Mouse (Mus musculus): ENCODE data around the gene Asphd2. TPM values are rescaled to one million over a fixed set of nuclear protein-coding genes. Genes with fewer than 3 reads are reported as not detected.
A peak's percentile ranks its signal among the peaks of the same experiment; 100 is the strongest.

Gene Asphd2
- total and polyA plus RNA-seq, 2 experiments, result not detected

DNA sequence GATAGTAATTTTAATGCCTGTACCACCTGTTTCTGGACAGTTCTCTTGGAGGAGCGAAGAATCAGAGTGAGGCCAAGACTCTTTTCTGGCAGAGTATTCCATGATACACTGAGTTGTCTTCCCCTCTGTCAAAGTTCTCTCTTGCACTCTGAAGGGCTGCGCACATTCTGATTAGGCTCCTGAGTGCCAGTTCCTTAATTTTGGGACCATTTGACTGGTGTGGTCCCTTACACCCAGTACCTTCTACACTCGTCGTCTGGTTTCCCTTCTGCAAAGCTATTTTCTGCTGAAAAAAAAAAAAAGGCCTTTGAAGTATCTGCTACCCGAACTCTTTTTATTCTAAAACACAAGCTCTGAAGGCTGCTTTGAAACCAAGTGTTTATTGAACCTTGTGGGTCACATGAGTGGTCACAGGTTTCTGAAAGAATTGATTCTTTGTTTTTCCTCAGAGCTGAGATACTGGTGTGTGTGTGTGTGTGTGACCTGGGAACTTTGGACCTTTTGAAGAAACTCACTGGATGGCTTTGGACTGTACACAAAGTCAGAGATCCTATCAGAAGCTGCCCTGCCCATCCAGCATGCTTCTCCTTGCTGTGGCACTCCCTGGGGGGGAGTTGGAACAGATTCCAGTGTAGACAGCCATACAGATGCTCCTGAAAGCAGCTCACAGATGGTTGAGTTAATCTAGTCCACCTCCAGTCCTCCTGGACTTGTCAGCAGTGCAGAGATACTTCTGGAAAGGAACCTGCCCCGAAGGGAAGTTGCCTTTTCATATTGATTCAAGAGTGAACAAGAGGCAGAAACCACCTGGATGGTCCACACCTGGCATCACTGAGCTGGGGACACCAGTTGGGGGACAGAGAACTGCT lies 50.3 kb downstream of the Asphd2 start:
- Histone ChIP-seq H3K4me3 (ENCODE audit: insufficient read depth, low read depth, low read length) (no peak overlapping the region), H3K4me1 (ENCODE audit: control insufficient read depth, insufficient read depth, low read length) (peaks cover 12% of the 10 kb centered on the region), H3K27me3 (ENCODE audit: control insufficient read depth, insufficient read depth, low read length) (no peaks in the 10 kb centered on the region), H3K27ac (replicated peaks; ENCODE audit: insufficient read depth, low read depth, low read length) (peak overlapping the region; percentile 86), H3K9ac (ENCODE audit: low read depth, low read length) (peak overlapping the region; percentile 32), H3K79me2 (ENCODE audit: control insufficient read depth, insufficient read depth, low read length) (no peaks in the 10 kb centered on the region), H3K36me3 (ENCODE audit: control insufficient read depth, insufficient read depth, low read length) (peaks cover 2% of the 10 kb centered on the region; the same call in 1 of the 2 replicates)
- 41% methylated on average over 6 of the region's 6 CpGs for WGBS
- TF ChIP-seq CTCF (IDR thresholded peaks at IDR 0.05; ENCODE audit: low read depth, low read length), result no peak
- TF ChIP-seq POLR2A (IDR thresholded peaks at IDR 0.05; ENCODE audit: extremely low read depth, insufficient read depth, low read length), result no peak
- peak; percentile 87 for DNase-seq (ENCODE audit: extremely low read depth, low read depth, low spot score)

DNA sequence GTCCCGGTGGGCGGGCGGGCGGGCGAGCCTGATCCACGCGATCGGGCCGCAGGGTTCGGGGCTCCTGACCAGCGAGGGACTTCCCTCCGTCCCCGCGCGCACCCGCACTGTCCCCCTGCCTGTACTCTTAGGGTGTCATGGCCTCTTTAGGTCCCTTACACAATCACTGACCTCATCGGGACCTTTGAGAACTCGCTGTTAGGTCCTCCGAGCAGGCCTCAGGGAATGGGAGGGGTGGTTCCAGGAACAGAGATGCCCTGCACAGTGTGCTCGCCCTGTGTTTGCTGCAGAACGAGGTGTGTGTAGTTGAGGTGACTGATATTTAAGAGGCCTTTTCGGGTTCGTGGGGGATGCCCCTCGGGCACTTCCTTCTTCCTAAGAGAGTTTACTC lies 51.5 kb downstream of the Asphd2 start:
- Histone ChIP-seq H3K79me2 (ENCODE audit: control insufficient read depth, insufficient read depth, low read length) (no peaks in the 10 kb centered on the region), H3K27ac (replicated peaks; ENCODE audit: insufficient read depth, low read depth, low read length) (peak overlapping the region; percentile 86), H3K27me3 (ENCODE audit: control insufficient read depth, insufficient read depth, low read length) (no peaks in the 10 kb centered on the region), H3K4me1 (ENCODE audit: control insufficient read depth, insufficient read depth, low read length) (peaks cover 12% of the 10 kb centered on the region), H3K4me3 (ENCODE audit: insufficient read depth, low read depth, low read length) (peak overlapping the region; percentile 78), H3K36me3 (ENCODE audit: control insufficient read depth, insufficient read depth, low read length) (peaks cover 2% of the 10 kb centered on the region; the same call in 1 of the 2 replicates), H3K9ac (ENCODE audit: low read depth, low read length) (peak overlapping the region; percentile 84)
- peak; percentile 53 for DNase-seq (ENCODE audit: extremely low read depth, low read depth, low spot score)
- under 1% methylated on average over 24 of the region's 24 CpGs for WGBS
- no peak for TF ChIP-seq POLR2A (IDR thresholded peaks at IDR 0.05; ENCODE audit: extremely low read depth, insufficient read depth, low read length)
- no peak for TF ChIP-seq CTCF (IDR thresholded peaks at IDR 0.05; ENCODE audit: low read depth, low read length)

DNA sequence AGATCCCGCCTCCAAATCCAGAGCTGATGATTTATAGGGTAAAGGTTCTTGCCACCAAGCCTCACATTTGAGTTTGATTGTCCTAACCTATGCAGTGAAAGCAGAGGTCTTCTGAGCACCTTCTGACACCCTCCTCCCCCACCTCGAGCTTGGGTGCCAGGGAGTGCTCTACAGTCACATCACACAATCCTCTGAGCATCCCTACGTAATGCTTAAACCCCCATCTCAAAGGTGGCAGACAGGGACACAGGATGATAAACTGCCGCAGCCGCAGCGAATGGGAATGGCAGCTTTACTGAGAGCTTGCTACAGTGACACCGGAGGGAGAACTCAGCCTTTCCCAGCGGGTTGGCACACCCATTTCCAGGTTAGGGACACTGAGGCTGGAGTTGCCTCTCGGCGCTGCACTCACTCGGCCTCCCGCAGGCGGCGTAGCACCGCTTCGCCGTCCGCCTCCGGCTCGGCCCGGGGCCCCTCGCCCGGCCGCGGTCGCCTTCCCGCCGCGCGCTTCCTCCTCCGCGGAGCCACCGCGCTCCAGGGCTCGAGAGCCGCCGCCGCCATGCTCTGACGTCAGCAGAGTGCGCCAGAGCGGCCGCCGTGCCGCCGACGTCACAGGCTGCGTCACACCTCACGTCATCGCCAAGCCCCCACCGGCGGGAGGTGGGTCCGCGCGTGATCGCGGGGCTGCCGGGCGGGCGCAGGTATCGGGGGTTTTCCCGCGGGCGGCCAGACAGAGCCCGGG lies 52.0 kb downstream of the Asphd2 start, which contains the start of the genes Srrd and Hps4:
TSS of gene Srrd (minus strand) at position 578 of the 742 bp plus-strand sequence.
TSS of gene Hps4 (plus strand) at position 621 of the 742 bp plus-strand sequence.
- TF ChIP-seq POLR2A (IDR thresholded peaks at IDR 0.05; ENCODE audit: extremely low read depth, insufficient read depth, low read length), result peak; percentile 39; the same call in 1 of the 2 replicates
- TF ChIP-seq CTCF (IDR thresholded peaks at IDR 0.05; ENCODE audit: low read depth, low read length), result no peak
- Histone ChIP-seq H3K36me3 (ENCODE audit: control insufficient read depth, insufficient read depth, low read length) (no peaks in the 10 kb centered on the region; the same call in 1 of the 2 replicates), H3K27ac (replicated peaks; ENCODE audit: insufficient read depth, low read depth, low read length) (peak within 1 kb of the TSS; percentile 86), H3K27me3 (ENCODE audit: control insufficient read depth, insufficient read depth, low read length) (no peaks in the 10 kb centered on the region), H3K4me3 (ENCODE audit: insufficient read depth, low read depth, low read length) (peak within 1 kb of the TSS; percentile 78), H3K4me1 (ENCODE audit: control insufficient read depth, insufficient read depth, low read length) (peaks cover 12% of the 10 kb centered on the region), H3K79me2 (ENCODE audit: control insufficient read depth, insufficient read depth, low read length) (no peaks in the 10 kb centered on the region), H3K9ac (ENCODE audit: low read depth, low read length) (peak within 1 kb of the TSS; percentile 84)
- 2% methylated on average over 64 of the region's 64 CpGs for WGBS
- DNase-seq (ENCODE audit: extremely low read depth, low read depth, low spot score), result no peak

DNA sequence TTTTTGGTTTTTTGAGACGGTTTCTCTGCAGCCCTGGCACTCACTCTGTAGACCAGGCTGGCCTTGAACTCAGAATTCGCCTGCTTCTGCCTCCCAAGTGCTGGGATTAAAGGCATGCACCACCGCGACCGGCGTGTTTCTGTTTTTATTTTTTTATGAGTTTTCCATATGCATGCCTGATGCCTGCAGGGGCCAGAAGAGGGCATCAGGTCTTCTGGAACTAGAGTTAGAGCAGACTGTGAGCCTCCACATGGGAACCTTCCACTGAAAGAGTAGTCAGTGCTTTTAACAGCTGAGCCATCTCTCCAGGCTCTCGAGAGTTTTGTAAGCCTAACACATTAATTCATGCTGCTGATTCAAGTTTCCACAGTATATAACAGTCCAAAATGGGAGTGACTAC lies 55.5 kb downstream of the Asphd2 start:
- H3K4me1 ChIP-seq (ENCODE audit: control insufficient read depth, insufficient read depth, low read length), result peaks cover 5% of the 10 kb centered on the region; the same call in 1 of the 2 replicates
- H3K36me3 ChIP-seq (ENCODE audit: control insufficient read depth, insufficient read depth, low read length), result peaks cover 15% of the 10 kb centered on the region; the same call in 1 of the 2 replicates
- H3K79me2 ChIP-seq (ENCODE audit: control insufficient read depth, insufficient read depth, low read length), result no peaks in the 10 kb centered on the region
- no peak overlapping the region for H3K4me3 ChIP-seq (ENCODE audit: insufficient read depth, low read depth, low read length)
- no peak for DNase-seq (ENCODE audit: extremely low read depth, low read depth, low spot score)
- no peak overlapping the region for H3K9ac ChIP-seq (ENCODE audit: low read depth, low read length)
- no peak for TF ChIP-seq CTCF (IDR thresholded peaks at IDR 0.05; ENCODE audit: low read depth, low read length)
- TF ChIP-seq POLR2A (IDR thresholded peaks at IDR 0.05; ENCODE audit: extremely low read depth, insufficient read depth, low read length), result no peak
- H3K27me3 ChIP-seq (ENCODE audit: control insufficient read depth, insufficient read depth, low read length), result no peaks in the 10 kb centered on the region
- WGBS, result 77% methylated on average over 7 of the region's 7 CpGs
- H3K27ac ChIP-seq (replicated peaks; ENCODE audit: insufficient read depth, low read depth, low read length), result no peak overlapping the region

DNA sequence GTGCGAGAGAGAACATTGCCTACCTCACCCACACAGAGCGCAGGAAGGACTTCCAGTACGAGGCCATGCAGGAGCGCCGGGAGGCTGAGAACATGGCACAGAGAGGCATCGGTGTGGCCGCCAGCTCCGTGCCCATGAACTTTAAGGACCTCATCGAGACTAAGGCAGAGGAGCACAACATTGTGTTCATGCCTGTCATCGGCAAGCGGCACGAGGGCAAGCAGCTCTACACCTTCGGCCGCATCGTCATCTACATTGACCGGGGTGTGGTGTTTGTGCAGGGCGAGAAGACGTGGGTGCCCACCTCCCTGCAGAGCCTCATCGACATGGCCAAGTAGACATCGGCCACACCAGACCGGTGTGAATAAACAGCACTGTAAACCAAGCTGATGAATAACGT lies 57.7 kb downstream of the Asphd2 start:
- TF ChIP-seq CTCF (IDR thresholded peaks at IDR 0.05; ENCODE audit: low read depth, low read length) (no peak), POLR2A (IDR thresholded peaks at IDR 0.05; ENCODE audit: extremely low read depth, insufficient read depth, low read length) (no peak)
- no peaks in the 10 kb centered on the region for H3K79me2 ChIP-seq (ENCODE audit: control insufficient read depth, insufficient read depth, low read length)
- 94% methylated on average over 22 of the region's 22 CpGs for WGBS
- H3K9ac ChIP-seq (ENCODE audit: low read depth, low read length), result no peak overlapping the region
- 0 out of 2 replicates have a peak, but pooled peaks cover 2% of the 10 kb centered on the region for H3K4me1 ChIP-seq (ENCODE audit: control insufficient read depth, insufficient read depth, low read length)
- DNase-seq (ENCODE audit: extremely low read depth, low read depth, low spot score), result no peak
- peaks cover 20% of the 10 kb centered on the region; the same call in 1 of the 2 replicates for H3K36me3 ChIP-seq (ENCODE audit: control insufficient read depth, insufficient read depth, low read length)
- no peak overlapping the region for H3K4me3 ChIP-seq (ENCODE audit: insufficient read depth, low read depth, low read length)
- H3K27me3 ChIP-seq (ENCODE audit: control insufficient read depth, insufficient read depth, low read length), result no peaks in the 10 kb centered on the region
- H3K27ac ChIP-seq (replicated peaks; ENCODE audit: insufficient read depth, low read depth, low read length), result no peak overlapping the region
